Mouse (Mus musculus) olfactory bulb, adult 2 months (tissue): ENCODE results near the gene Syngap1.

Experiments
- CTCF ChIP-seq: fragments of 200-500 bp; IDR thresholded peaks from 2 replicates; pipeline ENCODE4 v1.5.1; 2012; ENCODE audit warnings: low read depth, mild to moderate bottlenecking, low read length, moderate library complexity; ENCODE audit not compliant: insufficient read depth
- POLR2A ChIP-seq: fragments of 200-500 bp; IDR thresholded peaks from 2 replicates; pipeline ENCODE4 v1.6.1; 2012; ENCODE audit warnings: mild to moderate bottlenecking, low read depth, low read length, moderate library complexity; ENCODE audit not compliant: insufficient read depth

GRCm38 (mm10) chr17:26937883-26938695 lies 3.0 kb upstream of the Syngap1 start:
- TF ChIP-seq CTCF (no peak), POLR2A (no peak)
